Mouse (Mus musculus) bone marrow, adult 2 months (tissue): Measurements from ENCODE around the gene Thap11.

Experiments used
- CTCF ChIP-seq: fragments of 200-500 bp; IDR thresholded peaks from 2 replicates; pipeline ENCODE4 v1.5.1; 2011; ENCODE audit warnings: low read length, control low read depth; ENCODE audit not compliant: control insufficient read depth, insufficient read depth
- POLR2A ChIP-seq: fragments of 200-500 bp; IDR thresholded peaks from 2 replicates; pipeline ENCODE4 v1.6.1; 2011; ENCODE audit warnings: low read depth, mild to moderate bottlenecking, control low read depth, low read length, borderline replicate concordance; ENCODE audit not compliant: control insufficient read depth

GRCm38 (mm10) chr8:105853178-105853577 lies 1.8 kb upstream of the Thap11 start, which contains the start of gene Cenpt:
- no peak for TF ChIP-seq POLR2A
- TF ChIP-seq CTCF: no peak
